Mouse (Mus musculus) Patski (cell line): ENCODE results near the gene Mycbpap. TPM values are rescaled to one million over a fixed set of nuclear protein-coding genes. Genes with fewer than 3 reads are reported as not detected.

Source experiments
- ATAC-seq: fragments of 100-300 bp; one replicate; pipeline ENCODE4 v1.8.0; 2021
- CTCF ChIA-PET: fragments of 350-600 bp; sonication (Branson Sonifier 250); formaldehyde crosslinking; loops from one replicate; lab custom pipeline; 2022; ENCODE audit warnings: inconsistent platforms; lab: Charles Lee
- POLR2A ChIA-PET: fragments of 350-600 bp; sonication (Branson Sonifier 250); formaldehyde crosslinking; loops from one replicate; lab custom pipeline; 2022; ENCODE audit warnings: antibody characterized with exemption, inconsistent platforms; lab: Charles Lee
- DNase-seq: peaks from one replicate; pipeline ENCODE4 v3.0.0-alpha.2; 2011; ENCODE audit warnings: low read depth, low spot score
- H3K27me3 ChIP-seq: fragments of 371-371 bp; one replicate; pipeline ENCODE4 v1.5.1; 2021
- CTCF ChIP-seq: fragments of 100-300 bp; IDR thresholded peaks from one replicate; pipeline ENCODE4 v1.5.1; 2021
- in situ Hi-C: fragments of 300-500 bp; cut with MboI; formaldehyde crosslinking; loops from 3 replicates; pipeline ENCODE4 v1.11.1; 2018; ENCODE audit warnings: low pct_unique_long_range_greater_than_20kb, mixed read lengths
- polyA plus RNA-seq: library from polyadenylated mRNA; unstranded; gene quantifications from one replicate; pipeline ENCODE4 v1.2.3, GENCODE M21; 2021

Gene Mycbpap
- polyA plus RNA-seq, 1 experiment from 2014 or later: 1.3 TPM

DNA sequence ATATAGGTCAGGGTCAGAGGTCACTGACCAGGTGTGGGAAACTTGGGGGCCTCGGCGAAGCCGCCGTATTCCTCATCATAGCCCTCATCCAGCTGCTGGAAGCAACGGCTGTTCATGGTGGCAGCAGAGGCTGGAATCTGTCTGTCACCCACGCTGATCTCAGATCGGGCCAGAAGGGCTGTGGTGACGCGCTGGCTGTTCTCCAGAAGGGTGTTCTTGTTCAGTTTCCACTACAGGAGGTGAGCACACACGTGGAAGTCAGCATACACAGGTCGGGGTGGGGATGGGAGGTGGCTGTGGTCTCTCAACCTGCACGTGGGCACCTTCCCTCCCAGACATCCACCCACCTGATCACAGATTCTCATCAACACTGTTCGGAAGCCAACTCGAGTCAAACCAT, 37.6 kb downstream of the Mycbpap start:
- no peaks in the 10 kb centered on the region for H3K27me3 ChIP-seq
- no peak for ATAC-seq
- CTCF ChIA-PET: no interaction called here

DNA sequence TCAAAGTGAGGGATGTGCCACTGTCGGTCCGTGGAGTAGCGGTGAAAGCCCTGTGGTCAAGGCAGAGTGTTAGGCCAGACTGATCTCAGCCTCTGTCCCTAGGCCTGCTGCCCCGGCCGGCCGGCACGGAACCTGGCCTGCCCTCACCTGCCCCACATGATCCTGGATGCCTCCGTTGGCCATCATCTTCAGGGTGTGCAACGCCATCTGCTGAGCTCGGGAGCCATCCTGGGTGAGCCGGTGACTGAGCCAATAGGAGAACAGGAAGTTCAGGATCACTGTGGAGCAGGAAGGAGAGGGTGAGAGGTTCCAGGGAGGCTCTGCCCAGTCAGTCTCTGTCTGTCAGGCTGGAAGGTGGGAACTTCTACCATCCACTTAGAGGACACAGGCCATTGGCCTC, 38.1 kb downstream of the Mycbpap start:
- no peak for DNase-seq
- H3K27me3 ChIP-seq: no peaks in the 10 kb centered on the region
- no peak for TF ChIP-seq CTCF
- in situ Hi-C loops: loop anchor here (5.0 kb wide), 1 partner anchor 56 kb away; no protein-coding TSS in a partner anchor
- no peak for ATAC-seq
- ChIA-PET CTCF (no interaction called here), POLR2A (no interaction called here)

More for the DNA sequence above, 37.6 kb downstream of the Mycbpap start:
- POLR2A ChIA-PET: no interaction called here
- TF ChIP-seq CTCF: no peak
- no peak for DNase-seq
- in situ Hi-C loops: loop anchor here (5.0 kb wide), 1 partner anchor 57 kb away; no protein-coding TSS in a partner anchor

DNA sequence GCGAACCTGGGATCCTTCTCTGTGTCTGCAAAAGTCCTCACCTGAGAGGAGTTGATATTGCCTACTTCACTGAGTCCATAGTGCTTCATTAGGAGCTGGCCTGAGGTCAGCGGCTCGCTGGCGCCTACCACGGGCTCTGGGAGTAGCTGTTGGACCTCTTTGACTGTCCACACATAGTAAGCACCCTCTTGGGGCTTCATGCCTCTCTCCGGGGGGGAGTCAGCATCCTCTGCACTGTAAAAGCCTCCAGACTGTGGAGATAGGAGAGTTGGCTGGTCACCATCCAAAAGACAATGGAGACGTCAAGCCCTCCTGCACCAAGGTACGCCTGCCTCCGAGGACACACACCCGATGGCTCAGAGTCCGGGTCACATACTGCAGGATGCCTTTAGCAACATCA, 38.8 kb downstream of the Mycbpap start:
- no peak for TF ChIP-seq CTCF
- no peak for ATAC-seq

DNA sequence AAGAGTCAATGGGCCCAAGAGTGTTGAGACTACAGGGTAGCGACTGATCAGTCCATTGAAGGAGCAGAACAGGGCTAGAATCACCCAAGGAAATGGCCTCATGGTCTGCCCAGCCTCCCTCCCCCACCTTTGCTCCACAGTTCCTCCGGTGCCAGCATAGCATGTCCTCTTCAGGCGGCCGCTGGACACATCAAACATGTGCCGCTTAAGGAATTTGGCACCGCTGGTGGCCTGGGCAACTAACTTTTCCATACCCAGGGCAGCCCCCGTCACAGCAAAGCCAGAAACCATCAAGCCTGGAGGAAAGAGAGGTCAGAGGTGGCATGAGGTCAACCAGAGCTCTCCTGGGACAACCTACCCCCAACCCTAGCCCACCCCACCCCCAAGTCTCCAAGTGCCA, 39.6 kb downstream of the Mycbpap start:
- DNase-seq (no peak), ATAC-seq (no peak)
- ChIA-PET CTCF (no interaction called here), POLR2A (no interaction called here)
- H3K27me3 ChIP-seq: no peaks in the 10 kb centered on the region
- TF ChIP-seq CTCF: no peak
- in situ Hi-C loops: loop anchor here (5.0 kb wide), 1 partner anchor 55 kb away; no protein-coding TSS in a partner anchor

More for the DNA sequence above, 38.8 kb downstream of the Mycbpap start:
- no peaks in the 10 kb centered on the region for H3K27me3 ChIP-seq
- in situ Hi-C loops: loop anchor here (5.0 kb wide), 1 partner anchor 55 kb away; no protein-coding TSS in a partner anchor
- ChIA-PET POLR2A (no interaction called here), CTCF (no interaction called here)
- no peak for DNase-seq

DNA sequence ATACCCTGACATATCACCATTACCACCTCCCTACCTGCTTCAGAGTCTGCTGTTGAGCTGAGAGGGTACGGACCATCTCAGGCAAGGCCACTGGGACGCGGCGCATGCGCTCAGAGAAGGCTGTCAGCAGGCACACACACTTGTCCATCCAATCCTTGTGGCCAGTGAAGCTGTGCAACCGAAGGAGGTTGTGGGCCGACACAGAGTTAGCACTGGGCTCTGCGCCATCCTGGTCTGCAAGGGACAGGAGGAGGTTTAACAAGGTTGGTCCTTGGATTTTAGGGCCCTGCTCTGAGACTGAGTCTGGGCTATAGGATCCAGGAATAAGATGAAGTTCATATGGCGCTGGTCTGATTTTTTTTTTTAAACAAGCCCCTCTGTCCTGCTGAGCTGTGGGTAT, 41.2 kb downstream of the Mycbpap start:
- ChIA-PET POLR2A (interaction anchor here (0.5 to 1.1 kb wide), 2 partner anchors 117 to 152 kb away, joined by 3 read pairs; no protein-coding TSS in a partner anchor), CTCF (no interaction called here)
- in situ Hi-C loops: loop anchor here (5.0 kb wide), 1 partner anchor 53 kb away; no protein-coding TSS in a partner anchor

DNA sequence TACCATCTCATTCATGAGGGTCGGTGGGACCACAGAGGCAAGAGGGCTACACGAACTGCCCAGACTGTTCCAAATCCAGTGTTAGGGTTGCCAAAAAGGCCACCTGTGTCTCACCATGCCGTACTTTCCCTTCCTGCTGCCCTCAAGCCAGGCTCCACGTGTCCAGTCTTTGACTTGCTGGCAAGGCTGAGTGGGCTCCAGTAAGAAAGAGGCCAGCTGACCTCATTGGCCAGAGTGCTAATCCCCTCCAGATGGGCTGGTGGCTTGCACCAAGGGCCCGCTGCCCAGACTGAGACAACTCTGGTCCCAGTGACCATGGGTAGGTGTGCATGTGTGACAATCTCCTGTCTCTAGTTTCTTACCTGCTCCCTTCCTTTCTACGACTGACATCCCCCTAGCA, 43.9 kb downstream of the Mycbpap start:
- CTCF ChIA-PET: interaction anchor here (1.9 kb wide), 1 partner anchor 9 kb away, joined by 8 read pairs; the partner anchor contains the start of gene Spata20
- in situ Hi-C loops: no loop called here
- ATAC-seq (no peak), DNase-seq (no peak)
- POLR2A ChIA-PET: no interaction called here
- no peaks in the 10 kb centered on the region for H3K27me3 ChIP-seq
- TF ChIP-seq CTCF: no peak

More for the DNA sequence above, 41.2 kb downstream of the Mycbpap start:
- no peak for TF ChIP-seq CTCF
- ATAC-seq (no peak), DNase-seq (no peak)
- H3K27me3 ChIP-seq: no peaks in the 10 kb centered on the region

DNA sequence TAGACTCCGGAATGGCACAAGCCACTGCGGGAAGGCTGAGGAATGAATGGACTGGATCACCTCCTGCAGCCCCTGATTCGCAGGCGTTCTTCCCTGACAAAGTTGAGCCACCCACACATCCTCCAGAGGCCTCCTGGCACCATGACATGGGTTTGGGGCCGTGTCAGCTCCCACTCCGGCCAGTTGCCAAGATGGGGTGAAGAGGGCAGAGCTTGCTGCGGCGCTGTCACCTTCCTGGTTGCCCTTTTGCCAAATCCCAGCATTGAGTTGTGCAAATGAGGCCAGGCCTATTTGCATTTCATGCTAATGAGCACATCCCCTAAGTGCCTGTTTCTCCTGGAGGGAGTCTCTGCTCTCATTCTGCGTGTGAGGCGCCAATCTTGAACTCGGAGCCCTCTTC, 45.8 kb downstream of the Mycbpap start:
- in situ Hi-C loops: no loop called here
- no peaks in the 10 kb centered on the region for H3K27me3 ChIP-seq
- ATAC-seq (no peak), DNase-seq (no peak)
- CTCF ChIA-PET: interaction anchor here (1.4 to 2.5 kb wide), 2 partner anchors 10 to 69 kb away, joined by 3 to 11 read pairs; partner anchors contain the start of gene Spata20
- POLR2A ChIA-PET: no interaction called here
- TF ChIP-seq CTCF: no peak

DNA sequence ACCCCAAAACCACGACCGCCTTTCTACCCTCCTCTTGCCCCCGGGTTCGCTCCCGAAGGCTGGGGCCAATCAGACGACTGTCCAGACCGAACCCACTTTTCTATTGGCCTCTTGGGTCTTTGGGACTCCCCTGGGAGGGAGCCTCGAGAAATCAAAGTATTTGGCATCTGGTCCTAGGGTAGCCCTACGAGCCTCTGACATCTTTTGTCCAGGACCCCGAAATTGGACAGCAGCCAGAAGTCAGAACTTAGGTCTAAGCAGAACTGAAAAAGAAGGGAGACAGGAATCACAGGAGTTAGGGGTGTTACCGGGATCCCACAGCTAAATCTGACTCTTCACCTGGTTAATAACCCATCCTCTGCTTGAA, 47.0 kb downstream of the Mycbpap start:
- in situ Hi-C loops: no loop called here
- ATAC-seq: no peak
- POLR2A ChIA-PET: interaction anchor here (0.6 to 2.2 kb wide), 5 partner anchors 10 to 227 kb away, joined by 3 to 5 read pairs (median 4); no protein-coding TSS in a partner anchor
- DNase-seq: no peak
- CTCF ChIA-PET: interaction anchor here (1.9 to 2.5 kb wide), 2 partner anchors 11 to 74 kb away, joined by 6 to 11 read pairs; partner anchors contain the start of genes Rsad1 and Spata20
- H3K27me3 ChIP-seq: no peaks in the 10 kb centered on the region
- TF ChIP-seq CTCF: no peak

DNA sequence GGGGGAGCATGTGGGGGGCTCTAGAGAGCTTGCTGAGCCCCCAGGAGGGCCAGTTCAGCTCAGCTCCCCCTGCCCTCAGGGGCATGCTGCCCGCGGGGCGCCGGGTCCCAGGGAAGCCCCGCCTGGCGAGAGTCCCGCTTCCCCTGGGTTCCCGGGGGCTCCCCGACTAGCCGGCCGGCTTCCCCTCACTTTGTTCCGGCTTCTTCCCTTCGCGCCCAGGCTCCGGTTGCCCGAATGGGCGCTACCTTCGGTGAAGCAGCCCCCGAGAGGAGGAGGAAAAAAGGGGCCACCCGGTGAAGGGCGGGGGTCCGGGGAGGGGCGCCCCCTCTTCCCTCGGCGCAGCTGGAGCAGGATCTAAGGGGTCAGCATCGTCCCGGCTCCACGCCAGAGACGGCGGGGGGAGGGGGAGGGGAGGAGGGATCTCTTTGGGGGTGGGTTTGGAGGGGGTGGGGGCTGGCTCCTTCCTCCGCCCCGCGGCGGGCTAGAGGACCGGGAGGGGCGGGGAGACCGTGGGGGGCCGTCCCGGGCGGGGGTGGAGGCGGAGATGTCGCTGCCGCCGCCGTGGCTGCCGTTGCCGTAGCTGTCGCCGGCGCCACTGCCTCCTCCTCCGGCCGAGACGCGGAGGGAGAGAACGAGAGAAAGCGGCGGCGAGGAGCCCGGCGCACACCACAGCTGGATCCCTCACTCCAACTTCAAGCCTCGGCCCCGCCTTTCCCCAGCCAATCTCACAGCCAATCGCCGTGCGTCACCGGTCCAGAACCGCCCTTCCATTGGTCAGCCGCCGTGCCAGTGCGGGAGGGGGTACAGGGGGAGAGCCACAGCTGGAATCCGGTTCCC, 47.6 kb downstream of the Mycbpap start, which contains the start of gene Cacna1g:
TSS of gene Cacna1g (minus strand) at position 492 of the 837 bp plus-strand sequence.
- TF ChIP-seq CTCF: no peak
- POLR2A ChIA-PET: interaction anchor here (0.7 to 2.2 kb wide), 4 partner anchors 10 to 133 kb away, joined by 4 to 5 read pairs (median 4); no protein-coding TSS in a partner anchor
- in situ Hi-C loops: no loop called here

DNA sequence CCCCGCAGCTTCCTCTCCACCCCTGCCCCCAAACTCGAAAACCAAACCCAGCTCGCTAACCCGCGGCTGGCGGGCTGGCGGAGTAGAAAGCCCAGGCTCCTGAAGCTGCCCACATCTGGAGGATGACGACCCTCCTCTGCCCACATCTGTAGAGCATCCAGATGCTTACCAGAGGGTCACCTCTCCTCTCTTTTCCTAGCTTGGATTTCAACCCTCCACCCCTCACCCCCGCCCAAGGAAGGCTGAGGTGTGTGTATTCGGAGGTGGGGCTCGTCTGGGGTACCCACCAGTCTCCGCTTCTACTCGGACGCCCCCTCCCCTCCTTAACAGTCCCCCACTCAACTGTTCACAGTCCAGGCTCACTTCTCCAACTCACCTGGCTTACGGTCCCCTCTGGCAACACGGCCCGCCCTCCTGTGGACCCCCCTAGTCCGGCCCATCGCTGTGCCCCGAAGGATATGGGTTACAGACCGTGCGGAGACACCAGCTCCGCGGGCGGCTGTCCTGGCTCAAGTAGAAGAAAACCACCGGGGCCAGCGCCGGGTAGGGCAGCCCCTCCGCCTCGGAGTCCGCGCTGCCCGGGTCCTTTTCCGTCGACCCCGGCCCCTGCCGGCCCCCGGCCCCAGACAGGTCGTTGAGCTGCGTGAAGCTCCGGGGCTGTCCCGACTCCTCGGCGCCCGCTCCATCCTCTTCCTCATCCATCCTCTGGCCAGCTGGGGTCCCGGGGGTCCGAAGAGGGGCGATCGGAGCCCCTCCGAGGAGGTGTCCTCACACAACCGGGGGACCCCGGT, 48.4 kb downstream of the Mycbpap start:
- no peak for TF ChIP-seq CTCF
- in situ Hi-C loops: no loop called here
- H3K27me3 ChIP-seq: no peaks in the 10 kb centered on the region
- no peak for DNase-seq
- ATAC-seq: peak; percentile 22
- CTCF ChIA-PET: interaction anchor here (1.1 to 2.5 kb wide), 5 partner anchors 13 to 76 kb away, joined by 3 to 11 read pairs (median 4); partner anchors contain the start of genes Rsad1 and Spata20
- POLR2A ChIA-PET: interaction anchor here (0.5 to 2.2 kb wide), 8 partner anchors 9 to 137 kb away, joined by 3 to 5 read pairs (median 4); no protein-coding TSS in a partner anchor

More for the DNA sequence above, 47.6 kb downstream of the Mycbpap start, which contains the start of gene Cacna1g:
- ATAC-seq (peak; percentile 78), DNase-seq (no peak)
- CTCF ChIA-PET: interaction anchor here (1.3 to 2.5 kb wide), 3 partner anchors 12 to 75 kb away, joined by 3 to 11 read pairs (median 6); partner anchors contain the start of genes Rsad1 and Spata20
- H3K27me3 ChIP-seq: no peaks in the 10 kb centered on the region
